Mouse (Mus musculus) colon, adult 2 months (tissue): ENCODE measurements around the gene Slc25a23. TPM values are rescaled to one million over a fixed set of nuclear protein-coding genes. Genes with fewer than 3 reads are reported as not detected.

Experiments
- polyA plus RNA-seq: library from polyadenylated mRNA; depleted of rRNA; stranded (reverse); fragments of >200 nt; gene quantifications from 2 replicates; pipeline ENCODE4 v1.2.3, GENCODE M21; 2012; rRNA removed

Slc25a23 gene
- polyA plus RNA-seq: 33.4 and 39.0 TPM in 2 replicates

GRCm38 (mm10) chr17:57059486-57059977 lies at the start of gene Slc25a23:
Gene Slc25a23 (minus strand): TSS chr17:57059863.

GRCm38 (mm10) chr17:57105181-57106034 lies 45.7 kb upstream of the Slc25a23 start, which contains the start of gene Tnfsf9:
Gene Tnfsf9 (plus strand): TSS chr17:57105325.

GRCm38 (mm10) chr17:57087049-57087832 lies 27.6 kb upstream of the Slc25a23 start, which contains the start of gene Tubb4a:
Gene Tubb4a (minus strand): TSS chr17:57087782.

GRCm38 (mm10) chr17:57078336-57078735 lies 18.7 kb upstream of the Slc25a23 start, which contains the start of gene Dennd1c:
Gene Dennd1c (minus strand): TSS chr17:57078514.

GRCm38 (mm10) chr17:57058891-57059485 lies 675 bp downstream of the Slc25a23 start, which contains the start of gene Crb3:
Gene Crb3 (plus strand): TSS chr17:57059105.

GRCm38 (mm10) chr17:57041554-57041953 lies 18.1 kb downstream of the Slc25a23 start, which contains the start of gene Slc25a41:
Gene Slc25a41 (minus strand): TSS chr17:57041654.

GRCm38 (mm10) chr17:57030931-57031660 lies 28.6 kb downstream of the Slc25a23 start, which contains the start of gene Khsrp:
Gene Khsrp (minus strand): TSS chr17:57031522.

GRCm38 (mm10) chr17:57011236-57012141 lies 48.2 kb downstream of the Slc25a23 start, which contains the start of the genes Gtf2f1 and Gm17949:
Gene Gtf2f1 (minus strand): TSS chr17:57011288.
Gene Gm17949 (plus strand): TSS chr17:57011469.

GRCm38 (mm10) chr17:56999968-57000609 lies 59.6 kb downstream of the Slc25a23 start, which contains the start of gene Pspn:
Gene Pspn (minus strand): TSS chr17:57000018.

GRCm38 (mm10) chr17:56997029-56997667 lies 62.5 kb downstream of the Slc25a23 start, which contains the start of gene Alkbh7:
Gene Alkbh7 (plus strand): TSS chr17:56997339.

Other genes starting within 250 kb of the Slc25a23 start
- gene Rfx2, start 228.8 kb downstream of the Slc25a23 start, polyA plus RNA-seq: 13.0 and 16.5 TPM in 2 replicates
- not detected in 2 replicates for gene Acsbg2, start 185.4 kb downstream of the Slc25a23 start, polyA plus RNA-seq
- gene 1700061G19Rik, start 184.4 kb downstream of the Slc25a23 start, polyA plus RNA-seq: 0.05 and 0.22 TPM in 2 replicates
- gene Mllt1, start 124.4 kb downstream of the Slc25a23 start, polyA plus RNA-seq: 59.6 and 65.3 TPM in 2 replicates
- gene Acer1, start 77.7 kb downstream of the Slc25a23 start, polyA plus RNA-seq: 73.6 and 84.8 TPM in 2 replicates
- gene Clpp, start 69.6 kb downstream of the Slc25a23 start, polyA plus RNA-seq: 174 and 182 TPM in 2 replicates
- 70.7 and 72.3 TPM in 2 replicates for gene Alkbh7, start 62.5 kb downstream of the Slc25a23 start, polyA plus RNA-seq
- gene Pspn, start 59.8 kb downstream of the Slc25a23 start, polyA plus RNA-seq: 0.57 TPM in 1 of 2 replicates, not detected in the other
- 31.0 and 35.2 TPM in 2 replicates for gene Gtf2f1, start 48.6 kb downstream of the Slc25a23 start, polyA plus RNA-seq
- 0.24 TPM in 1 of 2 replicates, not detected in the other for gene Gm17949, start 48.4 kb downstream of the Slc25a23 start, polyA plus RNA-seq
- gene Khsrp, start 28.3 kb downstream of the Slc25a23 start, polyA plus RNA-seq: 83.9 and 101 TPM in 2 replicates
- not detected in 2 replicates for gene Slc25a41, start 18.2 kb downstream of the Slc25a23 start, polyA plus RNA-seq
- 237 and 303 TPM in 2 replicates for gene Crb3, start 758 bp downstream of the Slc25a23 start, polyA plus RNA-seq
- gene Dennd1c, start 18.7 kb upstream of the Slc25a23 start, polyA plus RNA-seq: 3.9 and 4.8 TPM in 2 replicates
- gene Tubb4a, start 27.9 kb upstream of the Slc25a23 start, polyA plus RNA-seq: 8.0 and 8.8 TPM in 2 replicates
- gene Tnfsf9, start 45.5 kb upstream of the Slc25a23 start, polyA plus RNA-seq: 2.2 and 2.3 TPM in 2 replicates
- gene Cd70, start 89.9 kb upstream of the Slc25a23 start, polyA plus RNA-seq: not detected in 2 replicates
- gene Tnfsf14, start 134.3 kb upstream of the Slc25a23 start, polyA plus RNA-seq: 0.48 and 0.52 TPM in 2 replicates
- 40.1 and 41.4 TPM in 2 replicates for gene C3, start 168.3 kb upstream of the Slc25a23 start, polyA plus RNA-seq
- 108 and 126 TPM in 2 replicates for gene Gpr108, start 188.6 kb upstream of the Slc25a23 start, polyA plus RNA-seq
- gene Trip10, start 189.6 kb upstream of the Slc25a23 start, polyA plus RNA-seq: 46.6 and 47.7 TPM in 2 replicates
- gene Vav1, start 219.2 kb upstream of the Slc25a23 start, polyA plus RNA-seq: 5.4 TPM in 2 replicates